Mouse (Mus musculus) mammary gland, adult 2 months (tissue): Measurements from ENCODE around the gene Tcl1b3. TPM values are rescaled to one million over a fixed set of nuclear protein-coding genes. Genes with fewer than 3 reads are reported as not detected.

Experiments used
- polyA plus RNA-seq: library from polyadenylated mRNA; depleted of rRNA; stranded (reverse); fragments of >200 nt; gene quantifications from 2 replicates; pipeline ENCODE4 v1.2.3, GENCODE M21; 2012; ENCODE audit warnings: low replicate concordance; rRNA removed

The Tcl1b3 gene
- not detected in 2 replicates for polyA plus RNA-seq

DNA sequence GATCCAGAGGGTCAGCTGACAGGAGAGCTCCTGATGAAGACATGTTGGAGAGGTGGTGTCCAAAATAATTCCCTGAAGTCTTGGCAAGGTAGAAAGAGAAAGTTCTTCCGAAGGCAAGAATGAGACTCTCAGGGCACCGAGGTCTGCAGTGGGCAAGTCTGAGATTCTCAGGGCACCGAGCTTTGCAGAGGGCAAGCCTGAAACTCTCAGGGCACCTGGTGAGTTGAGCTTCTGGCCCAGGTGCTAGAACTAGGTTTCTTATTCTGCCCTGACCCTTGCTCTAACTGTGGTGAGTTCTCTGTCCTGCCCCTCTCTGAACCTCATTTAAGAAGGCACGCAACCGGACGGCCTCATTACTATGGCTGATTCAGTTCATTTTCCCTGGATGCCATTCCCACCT lies at the start of gene Tcl1b3:
Gene Tcl1b3, plus strand, starts transcription at position 301 of the 400 bp plus-strand sequence.

DNA sequence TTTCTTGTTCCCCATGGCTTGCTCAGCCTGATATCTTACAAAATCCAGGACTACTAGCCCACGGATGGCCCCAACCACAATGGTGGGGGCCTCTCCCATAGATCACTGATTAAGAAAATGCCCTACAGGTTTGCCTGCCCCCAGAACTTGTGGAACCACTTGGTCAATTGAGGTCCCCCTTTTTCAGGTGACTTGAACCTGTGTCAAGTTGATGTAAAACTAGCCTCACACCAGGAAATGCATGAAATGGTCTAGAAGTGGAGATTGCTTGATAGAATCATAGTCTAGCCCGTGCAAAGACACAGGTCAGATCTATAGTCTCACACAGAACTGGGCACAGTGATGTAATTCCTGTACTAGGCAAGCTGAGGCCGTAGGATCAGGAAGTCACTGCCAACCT lies 45.1 kb upstream of the Tcl1b3 start, which contains the start of gene Tcl1b2:
Gene Tcl1b2, plus strand, starts transcription at position 301 of the 400 bp plus-strand sequence.

DNA sequence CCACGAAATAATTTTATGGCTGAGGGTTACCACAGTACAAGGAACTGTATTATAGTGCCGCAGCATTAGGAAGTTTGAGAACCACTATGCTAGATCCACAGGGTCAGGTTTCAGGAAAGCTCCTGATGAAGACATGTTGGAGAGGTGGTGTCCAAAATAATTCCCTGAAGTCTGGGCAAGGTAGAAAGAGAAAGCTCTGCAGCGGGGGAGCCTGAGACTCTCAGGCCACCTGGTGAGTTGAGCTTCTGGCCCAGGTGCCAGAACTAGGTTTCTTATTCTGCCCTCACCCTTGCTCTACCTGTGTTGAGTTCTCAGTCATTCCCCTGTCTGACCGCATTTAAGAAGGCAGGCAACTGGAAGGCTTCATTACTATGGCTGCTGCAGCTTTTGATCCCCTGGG lies 31.5 kb upstream of the Tcl1b3 start, which contains the start of gene Tcl1b1:
Gene Tcl1b1, plus strand, starts transcription at position 301 of the 400 bp plus-strand sequence.

DNA sequence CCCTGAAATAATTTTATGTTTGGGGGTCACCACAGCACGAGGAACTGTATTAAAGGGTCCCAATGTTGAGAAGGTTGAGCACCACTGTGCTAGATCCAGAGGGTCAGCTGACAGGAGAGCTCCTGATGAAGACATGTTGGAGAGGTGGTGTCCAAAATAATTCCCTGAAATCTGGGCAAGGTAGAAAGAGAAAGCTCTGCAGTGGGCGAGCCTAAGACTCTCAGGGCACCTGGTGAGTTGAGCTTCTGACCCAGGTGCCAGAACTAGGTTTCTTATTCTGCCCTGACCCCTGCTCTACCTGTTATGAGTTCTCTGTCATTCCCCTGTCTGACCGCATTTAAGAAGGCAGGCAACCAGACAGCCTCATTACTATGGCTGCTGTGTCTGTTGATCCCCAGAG lies 14.8 kb upstream of the Tcl1b3 start, which contains the start of gene Tcl1b5:
Gene Tcl1b5, plus strand, starts transcription at position 301 of the 400 bp plus-strand sequence.

DNA sequence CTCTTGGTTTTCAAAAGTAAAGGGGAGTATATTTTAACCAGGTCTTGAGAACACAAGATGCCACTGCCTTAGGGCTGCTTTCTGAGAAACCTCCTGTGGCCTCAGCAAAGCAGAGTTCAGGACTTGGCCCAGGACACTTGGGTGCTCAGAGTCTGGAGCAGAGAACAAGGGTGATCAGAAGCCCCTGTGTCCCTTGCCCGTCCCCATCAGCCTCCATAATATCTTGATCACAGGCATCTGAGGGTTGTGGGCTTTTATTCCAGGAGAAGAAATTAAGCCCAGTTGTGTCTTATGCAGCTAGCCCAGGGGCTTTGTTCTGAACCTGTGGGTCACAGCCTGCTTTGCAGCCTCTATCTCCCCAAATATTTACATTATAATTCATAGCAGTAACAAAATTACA lies 10.8 kb downstream of the Tcl1b3 start, which contains the start of gene Tcl1b4:
Gene Tcl1b4, plus strand, starts transcription at position 301 of the 400 bp plus-strand sequence.

DNA sequence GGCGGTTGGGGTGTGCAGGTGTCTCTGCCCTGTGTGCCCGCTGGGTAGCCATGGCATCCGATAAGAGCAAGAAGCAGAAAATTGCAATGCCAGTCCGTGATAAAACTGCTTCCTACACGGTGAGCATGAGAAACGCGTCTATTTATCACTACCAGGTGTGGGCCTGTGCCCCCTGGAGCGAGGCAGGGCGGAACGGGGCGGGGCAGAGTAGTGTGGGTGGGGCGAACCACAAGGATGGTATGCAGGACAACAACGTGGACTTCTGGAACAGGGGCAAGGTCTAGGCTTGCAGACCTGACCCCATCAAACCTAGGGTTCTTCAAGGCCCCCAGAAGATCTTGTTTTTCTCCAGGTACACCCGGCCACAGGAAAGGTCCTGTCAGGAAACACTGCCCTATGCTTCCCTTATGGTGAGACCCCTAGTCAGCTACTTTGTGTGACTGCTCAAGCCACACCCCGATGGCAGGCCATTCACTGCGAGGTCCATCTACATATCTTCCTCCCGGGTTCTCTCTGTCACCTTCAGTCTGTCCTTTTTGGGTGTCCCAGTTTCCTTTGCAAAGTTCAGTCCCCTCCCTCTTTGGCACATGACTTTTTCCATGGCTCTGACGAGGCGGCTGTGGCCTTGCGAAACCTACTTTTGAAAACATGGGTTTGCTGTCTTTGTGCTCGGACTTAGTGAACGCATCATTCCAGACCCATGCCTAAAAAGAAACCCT lies 31.9 kb downstream of the Tcl1b3 start, which contains the start of gene Tcl1:
Gene Tcl1, minus strand, starts transcription at position 193 of the 719 bp plus-strand sequence.

Other genes with a start within 250 kb of the Tcl1b3 start
- 6.1 and 10.3 TPM in 2 replicates for gene Syne3, start 181.2 kb upstream of the Tcl1b3 start, polyA plus RNA-seq
- gene Glrx5, start 158.4 kb upstream of the Tcl1b3 start, polyA plus RNA-seq = 83.5 and 111 TPM in 2 replicates
- 0.18 and 0.27 TPM in 2 replicates for gene Tcl1b2, start 45.0 kb upstream of the Tcl1b3 start, polyA plus RNA-seq
- gene Tcl1b1, start 31.4 kb upstream of the Tcl1b3 start, polyA plus RNA-seq = not detected in 2 replicates
- gene Tcl1b5, start 14.7 kb upstream of the Tcl1b3 start, polyA plus RNA-seq = not detected in 2 replicates
- not detected in 2 replicates for gene Tcl1b4, start 10.9 kb downstream of the Tcl1b3 start, polyA plus RNA-seq
- gene Tcl1, start 31.8 kb downstream of the Tcl1b3 start, polyA plus RNA-seq = not detected in 2 replicates
- gene Tunar, start 142.8 kb downstream of the Tcl1b3 start, polyA plus RNA-seq = not detected in 2 replicates